Mouse (Mus musculus) small intestine, adult 2 months (tissue): ENCODE measurements at regions not wholly inside any gene's neighbourhood (a gene's known extent, or its start where the extent isn't known, plus 50 kb on each side); places are given as distances from the start of the nearest gene placed in this dataset.

Source experiments
- CTCF ChIP-seq: fragments of 200-500 bp; IDR thresholded peaks from 2 replicates; pipeline ENCODE4 v1.5.1; 2012; ENCODE audit warnings: low read depth, mild to moderate bottlenecking, control low read depth, inconsistent platforms, low read length, moderate library complexity, mixed read lengths; ENCODE audit not compliant: insufficient replicate concordance, insufficient read length; ENCODE audit errors: extremely low read depth
- POLR2A ChIP-seq: fragments of 200-500 bp; IDR thresholded peaks from 2 replicates; pipeline ENCODE4 v1.6.1; 2012; ENCODE audit warnings: low read depth, mild to moderate bottlenecking, control low read depth, inconsistent platforms, low read length, moderate library complexity

DNA sequence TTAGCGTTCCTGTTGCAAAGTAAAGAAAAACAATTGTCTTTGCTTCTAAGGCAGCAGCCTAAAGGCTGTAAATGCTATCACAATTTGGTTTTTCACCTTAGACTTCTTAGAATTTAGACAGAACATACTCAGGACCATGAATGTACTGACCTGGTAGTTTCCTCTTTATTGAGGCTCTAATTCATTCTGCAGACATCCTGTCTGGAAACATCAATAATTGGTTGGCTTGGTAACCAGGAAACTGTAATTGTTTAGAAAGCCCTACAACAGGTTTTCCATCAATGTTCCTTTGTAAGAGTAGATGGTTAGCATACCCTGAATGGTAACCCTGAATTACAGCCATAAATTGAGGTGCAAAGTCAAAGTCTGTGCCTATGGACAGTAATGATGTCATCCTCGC, 67.4 kb upstream of the Prr30 start:
- no peak for TF ChIP-seq CTCF
- no peak for TF ChIP-seq POLR2A
